Mouse (Mus musculus): ENCODE results near the gene Pla2g2e.

- TF ChIP-seq TAL1 (IDR thresholded peaks at IDR 0.05; ENCODE audit: low read length) (no peak), GATA1 (IDR thresholded peaks at IDR 0.05; ENCODE audit: low read length) (no peak)
Observed at GRCm38 (mm10) chr4:138889165-138889564, 11.4 kb downstream of the Pla2g2e start.
